Mouse (Mus musculus) mature B cell (primary cell): Measurements from ENCODE around the gene Fam53b.

Source experiments
- in situ Hi-C: fragments of 300-500 bp; cut with MboI; formaldehyde crosslinking; loops from 2 replicates; pipeline ENCODE4 v1.14.3; 2019

Gene Fam53b

DNA sequence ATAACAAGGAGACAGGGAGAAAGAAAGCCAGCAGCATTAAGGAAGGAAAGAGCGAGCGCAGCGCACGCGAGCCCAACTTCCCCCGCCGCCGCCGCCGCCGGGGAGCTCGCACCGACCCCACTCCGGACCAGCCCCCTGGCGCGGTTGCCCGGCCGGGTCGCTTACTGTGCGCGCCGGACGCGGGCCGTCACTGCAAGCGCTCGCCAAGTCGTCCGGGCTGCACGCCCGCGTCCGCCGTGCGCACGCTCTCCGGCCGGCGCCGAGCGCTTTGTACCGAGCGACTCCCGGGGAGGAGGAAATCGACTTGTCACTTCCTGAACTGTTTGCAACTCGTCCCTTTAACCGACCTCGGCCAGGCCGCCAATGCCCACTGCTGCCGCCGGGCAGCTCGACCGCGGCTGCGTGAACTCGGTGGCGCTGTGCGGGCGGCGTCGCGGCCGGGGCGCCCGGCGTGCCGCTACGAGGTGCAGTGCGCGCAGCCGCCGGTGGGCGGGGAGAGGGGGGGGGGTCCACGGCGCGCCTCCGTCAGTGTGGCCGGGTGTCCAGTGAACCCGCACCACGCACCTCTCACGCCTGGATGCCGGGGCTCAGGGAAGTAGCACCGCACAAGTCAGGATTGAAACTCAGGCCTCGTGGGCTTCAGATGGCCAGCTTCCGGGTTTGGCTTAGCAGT lies at the start of gene Fam53b:
TSS of gene Fam53b (minus strand) at position 471 of the 673 bp plus-strand sequence.
- in situ Hi-C loops: no loop called here

DNA sequence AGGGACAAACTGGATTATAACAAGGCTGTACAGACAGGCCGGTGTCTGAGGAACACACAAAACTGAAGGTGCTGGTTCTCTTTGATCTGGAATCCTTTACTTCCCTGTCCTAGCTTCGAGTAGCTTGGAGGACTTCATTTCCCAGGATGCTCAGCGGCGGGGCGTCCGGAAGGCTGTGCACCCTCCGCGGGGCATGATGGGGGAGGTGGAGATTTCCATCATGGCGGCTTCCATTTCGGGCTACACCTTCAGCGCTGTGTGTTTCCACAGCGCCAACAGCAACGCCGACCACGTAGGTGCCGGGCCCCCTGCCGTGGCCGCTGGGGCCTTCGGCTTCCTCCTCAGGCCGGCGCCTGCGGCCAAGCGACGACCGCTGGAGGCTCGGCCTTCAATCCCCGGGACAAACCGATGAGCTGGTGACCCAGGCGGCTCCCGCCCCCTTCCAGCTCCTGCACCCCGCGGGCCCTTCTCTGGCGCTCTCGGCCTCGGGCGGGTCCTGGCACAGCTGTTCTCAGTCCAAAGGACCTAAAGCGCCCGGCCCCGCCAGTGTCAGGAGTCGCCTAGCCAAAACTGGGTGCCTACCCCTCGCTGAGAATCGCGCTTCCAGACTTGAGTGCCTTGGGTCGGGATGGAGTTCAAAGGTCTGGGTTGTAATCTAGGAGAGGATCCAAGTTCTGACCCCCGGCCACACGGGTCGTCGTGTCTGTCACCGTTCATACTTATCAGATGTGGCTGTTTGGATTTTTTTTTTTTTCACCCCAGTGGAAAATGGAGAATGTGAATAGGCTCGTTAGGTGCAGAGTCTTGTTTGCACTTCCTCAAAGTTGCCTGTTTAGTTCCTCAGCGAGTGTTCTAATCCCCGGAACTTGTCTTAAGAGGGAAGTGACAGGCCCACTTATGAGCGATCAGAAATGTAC lies 45.6 kb upstream of the Fam53b start, which contains the start of gene Abraxas2:
TSS of gene Abraxas2 (plus strand) at position 184 of the 917 bp plus-strand sequence.
- in situ Hi-C loops: no loop called here

DNA sequence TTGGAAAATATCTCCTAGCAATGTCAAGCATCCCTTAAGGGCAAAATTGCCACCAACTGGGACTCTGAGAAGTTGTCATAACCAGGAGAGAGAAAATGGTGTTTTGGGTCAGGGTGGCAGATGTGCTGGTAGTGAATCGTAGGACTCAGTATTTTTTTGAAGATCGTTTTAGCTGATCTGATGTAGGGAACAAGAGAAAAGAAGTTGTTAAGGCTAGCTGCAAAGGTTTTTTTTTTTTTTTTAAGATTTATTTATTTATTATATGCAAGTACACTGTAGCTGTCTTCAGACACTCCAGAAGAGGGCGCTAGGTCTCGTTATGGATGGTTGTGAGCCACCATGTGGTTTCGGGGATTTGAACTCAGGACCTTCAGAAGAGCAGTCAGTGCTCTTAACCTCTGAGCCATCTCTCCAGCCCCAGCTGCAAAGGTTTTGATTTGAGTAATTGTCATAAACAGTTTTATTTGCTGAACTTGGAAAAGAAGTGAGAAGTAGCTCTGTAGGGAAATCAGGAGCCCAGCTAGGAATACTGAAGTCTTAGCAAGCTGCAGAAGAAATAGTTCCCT lies 44.4 kb upstream of the Fam53b start:
- in situ Hi-C loops: no loop called here

DNA sequence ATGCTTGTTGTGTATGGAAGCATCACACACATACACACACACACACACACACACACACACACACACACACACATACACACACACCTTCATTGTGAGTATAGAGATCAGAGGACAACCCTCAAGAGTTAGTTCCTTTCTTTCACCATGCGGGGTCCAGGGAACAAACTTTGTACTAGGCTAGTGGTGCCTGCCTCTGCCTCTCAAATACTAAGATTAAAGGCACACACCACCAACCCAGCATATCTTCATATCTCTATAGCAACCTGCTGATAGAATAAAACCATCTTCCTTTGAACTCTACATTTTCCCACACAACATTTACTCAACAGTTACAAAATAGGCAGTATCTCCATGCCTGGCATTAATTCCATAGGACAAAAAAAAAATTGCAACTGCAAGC lies 42.4 kb upstream of the Fam53b start:
- in situ Hi-C loops: no loop called here

DNA sequence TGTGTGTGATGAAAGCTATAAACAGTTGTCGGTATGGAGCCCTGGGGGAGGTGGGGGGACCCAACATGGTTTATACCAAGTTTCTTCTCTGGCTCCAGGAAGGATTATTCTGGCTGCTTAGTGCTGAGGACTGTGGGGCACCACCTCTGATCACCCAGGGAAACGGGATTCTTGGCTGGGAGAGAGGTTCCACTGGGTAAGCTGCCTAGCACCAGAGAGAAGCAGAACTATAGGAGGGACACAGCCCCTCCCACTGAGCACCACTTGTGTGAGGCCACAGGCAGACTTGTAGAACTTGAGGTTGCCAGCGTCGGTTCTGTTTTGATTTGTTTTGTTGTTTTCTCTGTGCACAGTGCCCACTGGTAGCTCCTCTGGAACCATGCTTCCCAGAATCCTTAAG lies 40.3 kb upstream of the Fam53b start:
- in situ Hi-C loops: no loop called here

DNA sequence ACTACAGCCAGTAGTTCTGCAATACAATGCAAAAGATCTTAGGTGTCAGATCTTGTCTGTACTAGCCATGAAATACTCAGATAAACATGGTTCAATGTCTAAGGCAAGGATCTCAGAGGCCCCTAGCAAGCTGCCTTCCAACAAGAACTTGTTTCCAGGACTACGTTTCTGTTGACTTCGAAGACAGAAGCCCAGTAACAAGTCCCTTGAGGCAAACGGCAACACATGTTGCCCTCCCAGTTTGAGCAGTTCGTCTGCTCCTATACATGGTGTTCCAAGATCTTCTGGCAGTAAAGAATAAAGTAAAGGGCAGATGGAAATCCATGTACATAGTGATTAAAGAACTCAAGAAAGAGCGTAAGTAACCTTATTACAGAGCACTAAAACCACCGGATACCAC lies 39.7 kb upstream of the Fam53b start:
- in situ Hi-C loops: no loop called here

DNA sequence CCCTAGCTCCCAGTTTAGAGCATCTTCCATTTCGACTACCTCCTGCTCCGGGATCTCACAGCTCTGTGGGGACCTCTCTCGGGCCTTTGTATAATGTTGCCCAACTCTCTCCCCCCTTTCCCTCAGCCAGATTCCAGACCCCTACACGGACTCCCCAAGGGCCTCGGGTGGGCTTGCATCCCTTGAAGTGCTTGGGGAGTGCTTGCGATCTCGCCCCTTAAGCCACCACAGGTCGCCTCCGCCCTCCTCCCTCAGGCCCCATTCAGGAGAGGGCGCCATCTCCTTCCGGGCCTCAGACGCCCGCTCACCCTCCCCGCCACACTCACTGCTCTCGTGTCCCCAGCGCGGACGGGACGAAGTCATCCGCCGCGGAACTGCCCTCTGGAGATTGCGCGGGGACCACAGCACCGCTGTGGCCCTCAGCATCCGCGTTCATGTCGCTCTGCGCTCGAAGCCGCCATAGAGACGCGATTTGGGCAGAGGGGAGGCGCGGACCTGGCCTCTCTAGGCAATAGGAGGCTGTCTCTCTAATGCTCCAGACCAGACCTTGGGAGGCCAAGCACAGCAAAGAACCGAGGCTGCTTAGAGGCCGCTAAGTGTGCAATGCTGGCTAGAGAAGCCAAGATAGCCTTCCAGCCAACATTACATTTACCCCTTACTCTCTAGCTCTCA lies 38.6 kb upstream of the Fam53b start, which contains the start of gene Eef1akmt2:
TSS of gene Eef1akmt2 (minus strand) at position 501 of the 672 bp plus-strand sequence.
- in situ Hi-C loops: no loop called here

DNA sequence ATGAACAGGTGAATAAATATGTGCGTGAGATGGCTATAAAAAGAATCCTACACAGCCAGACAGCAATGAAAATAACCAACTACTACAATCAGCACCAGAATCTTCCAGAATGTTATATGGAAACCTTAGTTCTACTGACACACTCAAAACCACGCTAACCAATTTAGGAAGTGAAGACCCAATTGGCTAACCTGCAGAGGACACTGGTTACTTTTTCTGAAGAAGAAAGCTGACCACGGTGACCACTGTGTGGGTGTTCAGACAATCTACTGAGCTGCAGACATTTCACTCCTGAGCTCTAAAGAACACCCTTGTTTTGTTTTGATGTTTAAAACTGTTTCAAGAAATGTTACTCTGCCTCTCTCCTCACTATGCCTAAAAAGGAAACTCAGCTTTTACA lies 29.5 kb upstream of the Fam53b start:
- in situ Hi-C loops: no loop called here

DNA sequence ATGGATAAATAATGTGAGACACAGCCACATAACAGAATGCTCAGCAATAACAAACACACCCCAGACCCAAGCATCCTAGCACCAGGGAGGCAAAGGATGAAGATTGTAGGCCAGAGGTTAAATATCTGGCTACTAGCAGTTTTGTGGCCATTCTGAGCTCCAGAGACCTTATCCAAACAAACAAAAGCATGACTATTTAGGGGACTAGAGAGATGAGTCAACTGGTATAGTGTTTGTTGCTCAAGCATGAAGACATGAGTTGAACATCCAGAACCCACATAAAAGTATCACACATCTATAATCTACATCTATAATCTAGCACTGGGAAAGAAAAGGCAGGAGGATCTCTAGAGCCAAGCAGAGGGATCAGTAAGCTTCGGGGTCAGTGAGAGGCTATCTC lies 28.8 kb upstream of the Fam53b start:
- in situ Hi-C loops: no loop called here

DNA sequence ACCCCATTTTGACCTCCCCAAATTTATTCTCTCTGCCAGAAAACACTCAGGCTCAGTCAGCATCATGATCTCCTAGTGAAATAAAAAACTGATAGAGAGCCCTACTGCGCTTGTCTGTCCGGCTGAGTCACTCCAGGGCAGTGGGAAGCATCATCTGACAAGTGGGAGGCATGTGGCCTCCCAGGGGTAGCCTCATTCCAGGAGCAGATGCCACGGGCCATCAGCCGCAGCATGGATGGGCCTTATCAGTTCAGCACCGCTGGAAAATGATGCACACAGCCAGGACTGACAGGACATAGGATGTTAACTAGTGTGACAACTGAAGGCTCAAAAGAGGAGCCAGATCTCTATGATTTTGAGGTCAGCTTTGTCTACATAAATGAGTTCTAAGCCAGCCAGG lies 27.6 kb upstream of the Fam53b start:
- in situ Hi-C loops: no loop called here

DNA sequence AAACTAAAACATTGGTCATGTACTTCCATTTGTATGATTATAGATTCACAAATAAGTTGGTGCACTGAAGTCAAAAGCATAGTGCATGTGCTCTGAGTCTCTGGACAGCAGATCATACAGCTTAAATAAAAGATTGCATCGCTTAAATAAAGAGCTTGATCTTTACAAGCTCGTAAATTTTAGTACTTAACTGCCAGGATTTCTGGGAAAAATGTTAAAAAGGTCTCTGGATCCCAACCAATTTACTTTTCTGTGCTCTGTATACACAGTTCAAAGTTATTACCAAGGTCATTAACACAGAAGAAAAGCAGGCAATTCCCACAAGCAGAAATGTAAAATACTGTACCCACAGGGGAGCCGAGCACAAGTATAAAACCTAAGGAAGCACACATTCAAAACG lies 17.3 kb upstream of the Fam53b start:
- in situ Hi-C loops: no loop called here

DNA sequence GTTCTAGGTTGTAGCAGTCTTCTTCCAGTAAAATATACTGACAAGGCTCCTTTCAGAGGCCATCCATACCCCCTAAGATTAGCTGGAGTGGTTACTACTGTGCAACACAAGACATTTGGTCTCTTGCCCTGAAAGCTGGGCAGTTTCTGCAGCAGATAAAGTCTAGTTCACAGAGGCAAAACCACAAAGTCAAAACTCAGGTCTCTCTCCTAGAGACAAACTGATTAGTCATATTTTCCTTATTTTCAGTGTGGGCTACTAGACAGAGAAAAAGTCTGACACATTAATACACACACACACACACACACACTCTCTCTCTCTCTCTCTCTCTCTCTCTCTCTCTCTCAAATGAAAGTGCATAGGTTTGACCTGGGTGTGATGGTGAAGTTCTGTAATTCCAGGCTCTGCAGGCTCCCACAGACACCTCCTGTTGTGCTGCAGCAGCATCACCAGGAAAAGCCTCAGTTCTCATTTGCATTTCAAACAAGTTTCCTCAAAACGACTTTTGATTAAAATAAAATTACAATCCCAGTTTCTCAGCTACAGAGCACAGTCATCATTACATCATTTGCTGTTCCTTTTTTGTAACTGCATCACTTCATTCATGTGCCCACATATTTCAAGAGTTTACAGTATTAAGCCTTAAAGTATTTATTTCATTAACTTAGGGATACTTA lies 10.8 kb upstream of the Fam53b start:
- in situ Hi-C loops: no loop called here

DNA sequence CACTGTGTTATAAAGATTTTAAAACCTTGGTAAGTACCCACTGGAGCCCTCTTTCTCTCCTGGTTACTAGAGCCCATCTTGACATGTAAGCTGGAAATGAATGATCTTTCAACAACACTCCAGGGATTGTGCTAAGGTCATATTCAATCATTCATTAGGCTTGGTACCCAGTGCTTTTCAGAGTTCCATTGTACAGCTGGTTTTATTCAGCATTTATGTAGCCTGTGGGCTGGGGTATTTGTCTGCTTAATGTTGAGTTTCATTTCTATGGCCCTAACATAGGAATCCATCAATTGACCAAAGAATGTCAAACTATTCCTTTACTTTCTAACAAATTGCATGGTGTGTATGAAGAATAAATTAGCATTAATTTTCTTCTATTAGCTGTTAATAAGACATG lies 10.1 kb upstream of the Fam53b start:
- in situ Hi-C loops: no loop called here

DNA sequence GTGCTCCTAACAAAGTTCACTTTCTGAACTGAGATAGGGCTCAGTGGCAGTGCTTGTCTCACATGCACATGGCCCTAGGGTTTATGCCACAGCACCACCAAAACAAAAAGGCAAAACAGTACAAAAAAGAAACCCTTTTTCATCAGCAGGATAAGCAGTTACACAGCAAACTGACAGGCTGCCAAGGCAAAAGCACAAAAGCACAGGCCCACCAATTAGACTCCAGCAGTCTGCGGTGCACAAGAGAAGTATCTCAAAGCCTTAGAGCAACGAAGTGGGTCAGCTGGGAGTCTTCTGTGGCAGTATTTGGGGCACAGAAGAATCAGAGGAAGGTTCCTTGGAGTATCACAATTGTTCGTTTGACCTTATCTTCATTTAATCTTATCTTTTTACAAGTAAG lies 7.0 kb upstream of the Fam53b start:
- in situ Hi-C loops: no loop called here

DNA sequence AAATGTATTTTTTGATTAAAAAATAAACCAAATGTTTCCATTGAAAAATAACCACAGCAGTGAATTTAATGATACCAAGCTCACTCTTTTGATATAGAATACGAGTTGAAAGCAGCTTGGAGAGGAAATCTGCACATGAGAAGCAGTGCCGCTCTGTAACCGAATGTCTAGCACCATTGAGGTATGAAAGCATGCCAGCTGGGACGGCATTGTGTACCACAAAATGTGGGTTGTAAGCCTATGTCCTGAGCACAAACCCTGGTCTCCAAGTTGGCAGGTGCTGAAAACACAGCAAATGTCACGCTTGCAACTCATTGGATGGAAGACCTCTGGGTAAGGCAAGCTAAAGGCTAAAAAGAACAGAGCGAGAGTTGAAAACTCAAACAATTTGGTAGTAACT lies 3.4 kb upstream of the Fam53b start:
- in situ Hi-C loops: no loop called here

DNA sequence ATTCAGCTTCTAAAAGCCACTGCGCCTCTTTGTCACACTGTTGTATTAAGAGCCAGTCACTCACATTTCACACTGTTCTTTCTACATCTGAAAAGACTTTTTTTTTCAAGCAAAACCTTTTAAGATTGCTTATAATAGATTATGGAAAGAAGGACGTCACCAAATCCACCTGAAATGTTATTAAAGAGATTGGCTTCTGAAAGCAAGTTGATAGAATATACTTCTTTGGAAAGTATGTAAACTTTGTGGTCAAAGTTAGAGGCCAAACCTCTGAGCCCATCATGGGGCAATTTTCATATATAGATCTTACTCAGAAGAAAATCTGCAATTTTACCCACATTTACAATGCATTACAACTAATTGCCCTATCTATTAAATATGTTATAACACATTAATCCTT lies 2.8 kb upstream of the Fam53b start:
- in situ Hi-C loops: no loop called here

DNA sequence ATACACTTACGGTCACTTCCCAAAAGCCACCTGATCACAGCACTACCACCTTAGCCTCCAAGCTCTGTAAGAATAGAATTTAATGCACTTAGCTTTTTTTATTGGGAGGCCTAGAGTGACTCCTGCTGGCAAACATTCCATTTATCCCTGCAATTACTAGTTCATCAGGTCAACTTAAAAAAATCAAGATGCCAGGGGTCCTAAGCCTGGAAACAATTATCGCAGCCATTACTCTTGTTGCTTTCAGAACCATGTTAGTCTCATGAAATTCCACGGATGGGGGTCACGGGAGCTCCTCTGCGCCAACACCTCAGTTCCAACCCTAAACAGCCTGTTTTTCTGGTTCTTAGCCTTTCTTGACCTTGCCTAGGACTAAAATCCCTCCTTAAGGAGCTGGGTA lies 1.4 kb upstream of the Fam53b start:
- in situ Hi-C loops: no loop called here

DNA sequence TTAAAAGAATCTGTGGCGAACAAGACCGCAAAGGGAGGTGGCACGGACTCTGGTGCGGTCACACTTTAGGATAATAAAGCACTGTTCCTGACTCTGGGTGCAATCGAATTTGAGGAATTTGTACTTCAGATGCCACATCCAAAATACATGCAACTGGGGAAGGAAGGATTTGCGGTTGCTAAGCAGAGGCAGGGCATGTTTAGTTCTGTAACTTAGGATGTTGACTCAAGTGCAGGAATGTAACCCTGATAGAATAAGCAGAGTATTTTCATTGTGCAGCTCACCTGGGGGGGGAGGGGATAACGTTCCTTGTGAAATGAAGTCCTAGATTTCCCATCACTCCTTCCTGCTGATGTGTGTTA lies 384 bp upstream of the Fam53b start:
- in situ Hi-C loops: no loop called here

DNA sequence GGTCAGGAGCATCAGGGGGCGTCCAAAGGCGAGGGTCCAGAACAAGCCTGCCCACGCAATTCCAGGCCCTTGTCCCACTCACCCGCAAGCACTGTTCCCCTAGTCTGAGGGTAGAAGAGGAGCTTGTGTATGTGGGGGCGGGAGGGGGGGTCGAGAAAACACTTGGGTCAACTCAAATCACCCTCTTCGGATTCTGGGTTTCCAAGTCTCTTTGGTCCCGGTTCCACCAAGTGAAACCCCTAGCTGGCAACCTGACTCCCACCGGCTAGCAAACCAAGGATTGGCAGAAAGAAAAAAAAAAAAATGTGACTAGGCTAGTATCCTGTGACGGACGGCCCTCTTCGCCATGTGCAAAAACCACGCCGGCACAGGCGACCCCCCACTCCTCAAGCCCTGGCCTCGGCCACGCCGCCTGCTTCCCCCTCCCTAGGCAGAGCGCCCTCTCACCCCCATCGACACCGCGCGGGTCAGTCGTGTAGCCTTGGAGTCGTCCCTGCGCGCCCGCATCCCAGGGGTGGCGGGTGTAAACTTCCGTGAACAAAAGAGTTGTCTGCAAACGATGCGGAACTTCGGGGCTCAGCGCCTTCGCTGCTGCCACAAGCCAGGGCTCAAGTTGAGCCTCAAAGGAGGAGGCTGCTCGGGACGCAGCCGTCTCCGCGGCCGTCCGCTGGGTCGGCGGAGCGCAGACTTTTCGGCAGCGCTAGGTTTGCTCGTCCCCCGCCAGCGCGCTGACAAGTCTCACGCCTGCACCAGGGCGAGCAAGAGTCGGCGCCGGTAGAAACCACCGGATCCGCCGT lies 869 bp downstream of the Fam53b start:
- in situ Hi-C loops: no loop called here

DNA sequence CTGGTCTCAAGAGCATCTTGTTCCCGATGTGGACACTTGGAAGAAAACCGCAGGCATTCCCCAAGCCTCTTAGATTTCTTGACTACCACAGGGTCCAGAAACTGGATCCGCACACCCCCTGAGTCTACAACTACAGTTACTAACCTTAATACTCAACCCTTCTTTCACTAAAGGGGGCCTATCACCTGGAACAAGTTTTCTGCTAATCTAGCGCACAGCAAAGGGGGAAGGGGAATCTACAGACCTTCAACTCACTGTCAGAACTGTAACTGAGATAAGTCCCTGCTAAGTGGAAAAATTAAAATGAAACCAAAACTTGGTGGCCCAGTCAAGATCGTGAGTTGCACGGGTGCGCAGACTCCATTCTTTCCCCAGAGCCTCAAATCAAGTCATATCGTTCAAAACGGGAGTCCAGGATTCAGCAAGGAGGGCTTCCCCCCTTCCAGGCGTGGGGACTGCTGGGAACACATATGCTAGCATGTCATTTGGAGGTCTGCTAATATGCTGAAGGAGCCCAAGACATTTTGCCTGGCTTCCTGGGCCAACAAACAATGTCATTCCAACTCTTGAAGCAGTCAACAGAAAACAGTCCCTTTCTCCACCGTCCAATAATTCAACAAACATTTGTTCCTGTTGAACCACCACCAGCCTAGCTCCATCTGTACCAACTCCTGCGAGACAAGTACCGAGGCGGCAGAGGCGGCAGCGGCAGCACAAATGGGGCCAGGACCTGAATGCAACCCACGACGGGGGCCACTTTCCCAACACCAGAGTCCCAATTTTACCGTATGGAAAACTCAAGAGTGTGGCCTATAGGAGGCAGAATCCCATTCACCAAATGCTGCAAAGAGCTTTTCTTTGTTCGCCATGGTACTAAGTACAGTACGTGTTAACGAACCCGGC lies 1.7 kb downstream of the Fam53b start:
- in situ Hi-C loops: no loop called here
